1 mouse cellular context compared by ENCODE assay signal in genomic region chr4:150096309-150096708, GRCm38 (mm10).
A peak's percentile ranks its signal among the peaks of the same experiment; 100 is the strongest.
TF ChIP-seq lines count a peak whose summit lies in the region.

No protein-coding gene starts in this region.

TF ChIP-seq in CH12.LX, 34 proteins besides CTCF, POLR2A, EP300 and RAD21 (continued from another document):
- TF ChIP-seq JUND (conservative IDR thresholded peaks at IDR 0.05; ENCODE audit: low read depth, low read length) (no peak; the same call in 1 of the 2 replicates), CHD2 (IDR thresholded peaks at IDR 0.05; ENCODE audit: low read length) (peak; percentile 45; the same call in 1 of the 2 replicates), ETS1 (conservative IDR thresholded peaks at IDR 0.05; ENCODE audit: low read depth, low read length) (peak; percentile 71), SMC3 (IDR thresholded peaks at IDR 0.05; ENCODE audit: low read depth, low read length) (no peak), PAX5 (IDR thresholded peaks at IDR 0.05; ENCODE audit: low read length) (no peak), GABPA (IDR thresholded peaks at IDR 0.05; ENCODE audit: insufficient replicate concordance, low read depth, low read length) (no peak), UBTF (IDR thresholded peaks at IDR 0.05; ENCODE audit: low read depth, low read length) (no peak), E2F4 (IDR thresholded peaks at IDR 0.05; ENCODE audit: insufficient replicate concordance, low read depth, low read length) (no peak), MAZ (IDR thresholded peaks at IDR 0.05; ENCODE audit: low read depth, low read length) (peak; percentile 90), ZNF384 (IDR thresholded peaks at IDR 0.05; ENCODE audit: low read depth, low read length) (0 out of 2 replicates have a peak, but pooled peaks have one; percentile 31), JUN (IDR thresholded peaks at IDR 0.05; ENCODE audit: insufficient read depth, low read depth, low read length) (no peak)
